Mouse (Mus musculus): ENCODE measurements around the gene Chga.

DNA sequence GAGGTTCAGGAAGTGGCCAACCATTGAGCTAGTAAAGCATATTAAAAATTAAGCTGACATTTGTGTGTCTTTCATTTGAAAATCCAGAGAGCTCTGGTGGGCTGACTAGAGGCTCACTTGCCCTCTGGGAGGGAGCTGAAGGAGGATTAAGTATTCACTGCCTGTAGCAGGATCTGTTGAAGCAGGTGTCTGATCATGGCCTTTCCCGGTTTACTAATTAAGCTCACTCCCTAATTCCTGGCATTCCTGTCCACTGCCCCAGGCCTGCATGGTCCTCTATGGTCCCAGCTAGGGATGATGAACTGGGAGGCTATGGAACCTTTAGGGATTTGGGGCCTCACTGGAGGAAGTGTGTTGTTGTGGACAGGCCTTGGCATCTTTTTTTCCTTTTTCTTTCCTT lies 19.0 kb upstream of the Chga start:
- TF ChIP-seq CTCF (IDR thresholded peaks at IDR 0.05 in 2 of 3, conservative IDR thresholded peaks at IDR 0.05 in 1 of 3; ENCODE audit: control insufficient read depth in 1 of 3, insufficient read depth in 1 of 3, low read depth in 2 of 3, low read length in 3 of 3, poor library complexity in 1 of 3, severe bottlenecking in 1 of 3) (no peak), HCFC1 (IDR thresholded peaks at IDR 0.05; ENCODE audit: low read depth, low read length) (no peak), POLR2A (IDR thresholded peaks at IDR 0.05; ENCODE audit: control insufficient read depth in 1 of 2, insufficient read depth in 1 of 2, low read depth in 1 of 2, low read length in 2 of 2, poor library complexity in 1 of 2) (no peak), USF1 (IDR thresholded peaks at IDR 0.05; ENCODE audit: low read depth, low read length) (no peak), TCF12 (IDR thresholded peaks at IDR 0.05; ENCODE audit: low read depth, low read length) (no peak), NELFE (IDR thresholded peaks at IDR 0.05; ENCODE audit: low read depth, low read length) (no peak), TAL1 (IDR thresholded peaks at IDR 0.05; ENCODE audit: low read length) (no peak), MAX (IDR thresholded peaks at IDR 0.05; ENCODE audit: low read length) (no peak), EP300 (IDR thresholded peaks at IDR 0.05; ENCODE audit: low read depth in 1 of 2, low read length in 2 of 2) (no peak), GATA1 (IDR thresholded peaks at IDR 0.05; ENCODE audit: low read depth, low read length) (no peak), MAZ (IDR thresholded peaks at IDR 0.05; ENCODE audit: low read depth, low read length) (no peak)
